Mouse (Mus musculus): ENCODE results near the gene Ccdc8. TPM values are rescaled to one million over a fixed set of nuclear protein-coding genes. Genes with fewer than 3 reads are reported as not detected.

Ccdc8 gene
- total RNA-seq, 1 experiment from 2014 or later = 18.4 TPM

- peak; percentile 79 for DNase-seq
Measured at GRCm38 (mm10) chr7:16974018-16974417, 18.5 kb upstream of the Ccdc8 start.

- no peak for DNase-seq
Measured at GRCm38 (mm10) chr7:16976298-16976697, 16.2 kb upstream of the Ccdc8 start.

GRCm38 (mm10) chr7:16978173-16978572 is 14.3 kb upstream of the Ccdc8 start:
- DNase-seq = no peak

- DNase-seq = no peak
Measured at GRCm38 (mm10) chr7:16978593-16978992, 13.9 kb upstream of the Ccdc8 start.

- DNase-seq = peak; percentile 58
Measured at GRCm38 (mm10) chr7:16980348-16980747, 12.2 kb upstream of the Ccdc8 start.

GRCm38 (mm10) chr7:16982859-16983568 is 9.5 kb upstream of the Ccdc8 start, which contains the start of gene Gm42372:
TSS of gene Gm42372 (plus strand) at chr7:16983086.
- DNase-seq = peak; percentile 74

- DNase-seq = no peak
Measured at GRCm38 (mm10) chr7:16987541-16988149, 4.9 kb upstream of the Ccdc8 start.

- peak; percentile 64 for DNase-seq
Measured at GRCm38 (mm10) chr7:16988405-16988804, 4.1 kb upstream of the Ccdc8 start.

GRCm38 (mm10) chr7:16990006-16990744 is 2.3 kb upstream of the Ccdc8 start:
- DNase-seq = peak; percentile 59

- DNase-seq = peak; percentile 81
Measured at GRCm38 (mm10) chr7:16991681-16992450, 642 bp upstream of the Ccdc8 start.

GRCm38 (mm10) chr7:16993651-16994399 is 1.3 kb downstream of the Ccdc8 start:
- DNase-seq = peak; percentile 93

- DNase-seq = peak; percentile 51
Measured at GRCm38 (mm10) chr7:16994400-16994799, 1.9 kb downstream of the Ccdc8 start.

- no peak for DNase-seq
Measured at GRCm38 (mm10) chr7:16995345-16995744, 2.8 kb downstream of the Ccdc8 start.

- DNase-seq = no peak
Measured at GRCm38 (mm10) chr7:16999233-16999632, 6.7 kb downstream of the Ccdc8 start.

- peak; percentile 93 for DNase-seq
Measured at GRCm38 (mm10) chr7:16999650-17000049, 7.1 kb downstream of the Ccdc8 start.

- DNase-seq = peak; percentile 89
Measured at GRCm38 (mm10) chr7:17002375-17003195, 10.1 kb downstream of the Ccdc8 start.

GRCm38 (mm10) chr7:17003230-17003960 is 10.9 kb downstream of the Ccdc8 start:
- no peak for DNase-seq

GRCm38 (mm10) chr7:17004716-17005115 is 12.2 kb downstream of the Ccdc8 start:
- DNase-seq = no peak

- peak; percentile 48 for DNase-seq
Measured at GRCm38 (mm10) chr7:17007300-17007699, 14.8 kb downstream of the Ccdc8 start.

Measured in adrenal gland, postnatal 14 days (tissue).